ENCODE assay signal across 13 mouse cellular contexts in genomic region chr4:98509939-98510338, GRCm38 (mm10).
DNase-seq lines count a peak whose midpoint lies in the region; ATAC-seq and TF ChIP-seq lines count a peak whose summit lies in the region.
"Had no signal": no experiment of that assay in that cellular context is flagged by ENCODE, and none has a peak within 500 bp of the region (broad histone marks: within the 10 kb centered on the region; RNA-seq: fewer than 3 reads in every experiment).

No protein-coding gene starts in this region.

- H3K4me2 ChIP-seq in kidney, embryonic 15.5 days, result no peak overlapping the region
- no peak overlapping the region for H3K4me2 ChIP-seq in limb, embryonic 14.5 days (replicated peaks; ENCODE audit: low read depth, low read length, severe bottlenecking)
- no peak overlapping the region for H3K4me2 ChIP-seq in heart, embryonic 12.5 days
- no peak overlapping the region for H3K4me2 ChIP-seq in heart, embryonic 11.5 days
- H3K4me2 ChIP-seq: hindbrain, embryonic 12.5 days; stomach, embryonic 15.5 days had no signal

- H3K27me3 ChIP-seq in kidney, embryonic 15.5 days, result no peaks in the 10 kb centered on the region
- no peaks in the 10 kb centered on the region for H3K27me3 ChIP-seq in kidney, adult 2 months (replicated peaks; ENCODE audit: control insufficient read depth, insufficient read depth, low read length)
- no peaks in the 10 kb centered on the region for H3K27me3 ChIP-seq in limb, embryonic 14.5 days (ENCODE audit: control insufficient read depth, insufficient read depth, low read length)
- H3K27me3 ChIP-seq in heart, embryonic 12.5 days (replicated peaks), result no peaks in the 10 kb centered on the region
- H3K27me3 ChIP-seq in heart, embryonic 11.5 days (ENCODE audit: control insufficient read depth, insufficient read depth, low read length), result no peaks in the 10 kb centered on the region
- H3K27me3 ChIP-seq: hindbrain, embryonic 12.5 days; Patski; stomach, embryonic 15.5 days had no signal

- WGBS in kidney, embryonic 15.5 days, result 65% methylated on average over 5 of the region's 5 CpGs
- WGBS in kidney, adult 2 months, result 30% methylated on average over 5 of the region's 5 CpGs
- 63% methylated on average over 5 of the region's 5 CpGs for WGBS in limb, embryonic 14.5 days
- 88% methylated on average over 5 of the region's 5 CpGs for WGBS in heart, embryonic 12.5 days
- 75% methylated on average over 5 of the region's 5 CpGs for WGBS in heart, embryonic 11.5 days (ENCODE audit: insufficient replicate concordance)

- no peak overlapping the region for H3K4me3 ChIP-seq in kidney, embryonic 15.5 days (replicated peaks)
- H3K4me3 ChIP-seq in kidney, adult 2 months (ENCODE audit: insufficient read depth, low read depth, low read length), result no peak overlapping the region
- no peak overlapping the region for H3K4me3 ChIP-seq in limb, embryonic 14.5 days (replicated peaks; ENCODE audit: low read length)
- H3K4me3 ChIP-seq in heart, embryonic 12.5 days, result no peak overlapping the region
- H3K4me3 ChIP-seq in heart, embryonic 11.5 days (ENCODE audit: low read depth, low read length), result no peak overlapping the region
- H3K4me3 ChIP-seq: hindbrain, embryonic 12.5 days; layer of hippocampus, adult 2 months; stomach, embryonic 15.5 days had no signal

- no peak for ATAC-seq in kidney, embryonic 15.5 days (replicated peaks; ENCODE audit: low FRiP score)
- no peak for ATAC-seq in limb, embryonic 14.5 days (ENCODE audit: low FRiP score, low read depth)
- ATAC-seq in heart, embryonic 12.5 days (ENCODE audit: insufficient number of reproducible peaks, low FRiP score), result no peak
- ATAC-seq in heart, embryonic 11.5 days (replicated peaks; ENCODE audit: insufficient number of reproducible peaks, low FRiP score, low TSS enrichment), result no peak
- ATAC-seq: Patski had no signal

- H3K27ac ChIP-seq in kidney, embryonic 15.5 days, result no peak overlapping the region
- H3K27ac ChIP-seq in kidney, adult 2 months (ENCODE audit: insufficient read depth, low read depth, low read length), result peak overlapping the region; percentile 69
- peak overlapping the region; percentile 38; the same call in 1 of the 2 replicates for H3K27ac ChIP-seq in limb, embryonic 14.5 days (replicated peaks; ENCODE audit: low read depth, low read length)
- H3K27ac ChIP-seq in heart, embryonic 12.5 days (ENCODE audit: poor library complexity, severe bottlenecking), result no peak overlapping the region
- no peak overlapping the region for H3K27ac ChIP-seq in heart, embryonic 11.5 days (ENCODE audit: low read depth, low read length)
- H3K27ac ChIP-seq: hindbrain, embryonic 12.5 days; layer of hippocampus, adult 2 months; stomach, embryonic 15.5 days had no signal

- peaks cover 8% of the 10 kb centered on the region for H3K36me3 ChIP-seq in kidney, embryonic 15.5 days
- H3K36me3 ChIP-seq in kidney, adult 2 months (ENCODE audit: control insufficient read depth, insufficient read depth, low read length), result no peaks in the 10 kb centered on the region
- H3K36me3 ChIP-seq in limb, embryonic 14.5 days (ENCODE audit: control insufficient read depth, insufficient read depth, low read length), result 0 out of 2 replicates have a peak, but pooled peaks cover 3% of the 10 kb centered on the region
- no peaks in the 10 kb centered on the region; the same call in 1 of the 2 replicates for H3K36me3 ChIP-seq in heart, embryonic 12.5 days
- no peaks in the 10 kb centered on the region for H3K36me3 ChIP-seq in heart, embryonic 11.5 days (ENCODE audit: control insufficient read depth, insufficient read depth, low read length)
- H3K36me3 ChIP-seq: hindbrain, embryonic 12.5 days; stomach, embryonic 15.5 days had no signal

- no peaks in the 10 kb centered on the region for H3K9me3 ChIP-seq in kidney, embryonic 15.5 days (replicated peaks)
- H3K9me3 ChIP-seq in limb, embryonic 14.5 days (ENCODE audit: control insufficient read depth, low read length), result no peaks in the 10 kb centered on the region
- H3K9me3 ChIP-seq in heart, embryonic 12.5 days (replicated peaks), result no peaks in the 10 kb centered on the region
- H3K9me3 ChIP-seq in heart, embryonic 11.5 days (replicated peaks; ENCODE audit: control insufficient read depth, low read length), result no peaks in the 10 kb centered on the region
- H3K9me3 ChIP-seq: hindbrain, embryonic 12.5 days; stomach, embryonic 15.5 days had no signal

- DNase-seq in kidney, adult 11 months, result peak; percentile 63
- peak; percentile 17 for DNase-seq in 3T3-L1 (ENCODE audit: low read depth, low spot score)
- DNase-seq in kidney, adult 2 months, result peak; percentile 79
- no peak for DNase-seq in limb, embryonic 14.5 days (ENCODE audit: low spot score)
- DNase-seq: cerebellum, postnatal 14 days; left cerebral cortex, postnatal 4 days had no signal

- H3K9ac ChIP-seq in kidney, embryonic 15.5 days, result no peak overlapping the region
- H3K9ac ChIP-seq in limb, embryonic 14.5 days (ENCODE audit: low read depth, low read length, severe bottlenecking), result no peak overlapping the region
- H3K9ac ChIP-seq in heart, embryonic 12.5 days, result no peak overlapping the region
- H3K9ac ChIP-seq in heart, embryonic 11.5 days (ENCODE audit: low read depth, low read length), result no peak overlapping the region
- H3K9ac ChIP-seq: hindbrain, embryonic 12.5 days; stomach, embryonic 15.5 days had no signal

- TF ChIP-seq CTCF in kidney, adult 2 months (conservative IDR thresholded peaks at IDR 0.05; ENCODE audit: insufficient read depth, insufficient read length, low read depth, low read length), result no peak

- no peak for TF ChIP-seq POLR2A in kidney, adult 2 months (IDR thresholded peaks at IDR 0.05; ENCODE audit: low read depth, low read length)
- TF ChIP-seq POLR2A in limb, embryonic 14.5 days (IDR thresholded peaks at IDR 0.05; ENCODE audit: borderline replicate concordance, extremely low read depth, insufficient read depth, insufficient read length), result no peak

- H3K4me1 ChIP-seq in kidney, embryonic 15.5 days, result peaks cover 23% of the 10 kb centered on the region
- peaks cover 18% of the 10 kb centered on the region for H3K4me1 ChIP-seq in kidney, adult 2 months (ENCODE audit: control insufficient read depth, insufficient read depth, low read length)
- H3K4me1 ChIP-seq in limb, embryonic 14.5 days (ENCODE audit: control insufficient read depth, insufficient read depth, low read length), result peaks cover 31% of the 10 kb centered on the region
- H3K4me1 ChIP-seq in heart, embryonic 12.5 days (replicated peaks), result peaks cover 36% of the 10 kb centered on the region
- peaks cover 7% of the 10 kb centered on the region for H3K4me1 ChIP-seq in heart, embryonic 11.5 days (ENCODE audit: control insufficient read depth, insufficient read depth, low read length)
- H3K4me1 ChIP-seq: hindbrain, embryonic 12.5 days had no signal

Comparison
In these comparisons a context has a peak if more than half of its experiments do, and no peak if none do; other contexts are left out.
1. H3K27ac ChIP-seq: peak in kidney, adult 2 months (single experiment) and limb, embryonic 14.5 days (single experiment); none in kidney, embryonic 15.5 days (single experiment), heart, embryonic 12.5 days (single experiment) and heart, embryonic 11.5 days (single experiment).